Mouse (Mus musculus) cerebellum, adult 11-12 months (tissue): ENCODE measurements around the gene Olfr275.
"Not testable (repeated sequence)": the region's sequence is repeated elsewhere in the genome, so short reads cannot be mapped to it uniquely, and the experiment has no call there.

ENCODE experiments used
- DNase-seq: peaks from one replicate; pipeline ENCODE4 v3.0.0; 2022

Olfr275 gene

GRCm38 (mm10) chr4:52814304-52814703, at the start of gene Olfr275:
TSS of gene Olfr275 (plus strand) at chr4:52814604.
- DNase-seq: no peak

- no peak for DNase-seq
Measured at GRCm38 (mm10) chr4:52765612-52766011, 48.8 kb upstream of the Olfr275 start.

DNA sequence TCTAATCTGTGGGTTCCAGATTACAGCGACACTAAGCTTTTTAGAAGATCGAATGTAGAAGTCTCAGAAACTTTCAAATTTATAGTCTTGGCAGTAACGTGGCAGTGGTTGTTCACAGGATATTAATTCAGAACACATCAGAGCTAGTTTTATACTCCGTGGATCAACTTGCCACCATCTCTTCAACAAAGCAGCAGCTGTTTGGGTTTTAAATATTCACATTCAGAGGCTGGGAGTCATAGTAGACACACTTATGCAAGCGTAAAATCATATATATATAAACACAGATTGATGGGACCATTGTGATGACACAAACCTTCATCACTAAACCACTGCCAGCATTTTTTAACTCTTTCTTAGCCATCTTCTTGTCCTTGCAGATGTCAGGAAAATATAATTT, 42.2 kb upstream of the Olfr275 start:
- DNase-seq: no peak

GRCm38 (mm10) chr4:52800013-52800412, 14.4 kb upstream of the Olfr275 start:
- DNase-seq: no peak

- DNase-seq: no peak
Measured at GRCm38 (mm10) chr4:52811871-52812270, 2.5 kb upstream of the Olfr275 start.

GRCm38 (mm10) chr4:52821375-52821774, 7.0 kb downstream of the Olfr275 start:
- DNase-seq: no peak

DNA sequence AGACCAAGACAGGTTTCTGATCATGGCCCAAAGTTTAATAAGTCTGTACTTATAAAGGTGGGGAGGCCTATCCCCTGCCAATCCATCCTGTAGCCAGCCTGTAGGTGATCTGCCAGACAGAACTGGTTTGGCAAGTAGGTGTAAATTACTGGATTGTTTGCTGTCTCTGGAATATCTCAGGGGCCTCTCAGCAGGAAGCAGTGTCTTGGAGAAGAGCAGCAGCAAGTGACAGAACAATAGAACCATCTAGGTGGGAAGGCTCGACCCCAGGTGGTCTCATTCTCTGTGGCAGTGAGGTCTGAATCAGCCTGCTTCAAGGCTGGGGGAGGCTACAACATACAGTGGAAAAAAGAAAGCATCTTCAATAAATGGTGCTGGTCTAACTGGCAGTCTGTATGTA, 31.0 kb downstream of the Olfr275 start:
- not testable (repeated sequence) for DNase-seq

DNA sequence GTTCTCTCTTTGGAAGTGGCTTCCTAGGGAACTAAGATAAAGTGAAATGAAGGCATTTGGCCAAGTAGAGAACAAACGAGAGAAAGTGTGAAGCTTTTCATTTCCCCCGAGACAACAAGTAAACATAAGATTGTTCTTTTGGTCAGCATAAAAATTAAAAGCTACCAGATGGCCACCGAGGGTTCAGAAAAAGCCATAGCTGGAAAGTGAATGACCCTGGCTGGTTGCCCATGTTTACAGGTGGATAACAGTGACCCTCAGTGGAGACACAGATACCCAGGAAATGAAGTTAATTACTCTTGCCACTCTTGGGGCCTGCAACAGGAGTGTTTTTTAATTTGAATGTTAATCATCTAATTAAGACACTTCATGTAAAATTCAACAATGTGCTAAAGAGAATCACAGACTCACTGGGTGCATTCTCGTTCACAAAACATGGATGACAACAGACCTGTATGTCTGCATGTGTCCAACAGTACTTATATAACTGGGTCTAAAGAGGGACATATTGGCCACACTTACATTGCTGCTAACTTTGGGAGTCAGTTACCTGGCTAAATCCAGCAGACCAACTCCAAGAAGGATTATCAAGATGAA, 34.7 kb downstream of the Olfr275 start:
- no peak for DNase-seq

GRCm38 (mm10) chr4:52849672-52850071, 35.3 kb downstream of the Olfr275 start:
- no peak for DNase-seq

- DNase-seq: no peak
Measured at GRCm38 (mm10) chr4:52859136-52859535, 44.7 kb downstream of the Olfr275 start, which contains the start of gene Olfr273. TSS of gene Olfr273 (minus strand) at chr4:52859236.

DNA sequence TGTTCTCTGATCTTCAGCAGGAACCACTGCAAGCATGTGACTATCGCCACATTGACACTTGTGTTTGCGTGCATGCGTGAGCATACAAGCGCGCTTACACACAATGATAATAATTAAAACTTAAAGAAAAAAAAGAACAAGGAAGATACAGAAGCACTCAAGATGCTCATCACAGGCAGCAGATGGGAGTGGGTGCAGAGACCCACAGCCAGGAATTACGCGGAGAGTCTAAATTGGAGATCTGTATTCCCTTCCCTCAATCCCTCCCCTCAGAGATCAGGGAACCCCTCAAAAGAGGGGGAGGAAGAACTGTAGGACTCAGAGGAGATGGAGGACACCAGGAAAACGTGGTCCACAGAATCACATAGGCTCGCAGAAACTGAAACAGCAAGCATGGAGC, 49.8 kb downstream of the Olfr275 start:
- DNase-seq: no peak
